Mouse (Mus musculus): ENCODE results near the gene Mki67.

- TF ChIP-seq CTCF (IDR thresholded peaks at IDR 0.05; ENCODE audit: low read depth) (no peak), EP300 (IDR thresholded peaks at IDR 0.05; ENCODE audit: low read depth) (no peak)
Observed at GRCm38 (mm10) chr7:135716968-135717557, 902 bp upstream of the Mki67 start.

All from heart, postnatal 0 days (tissue).